Mouse (Mus musculus) mouse trophoblast stem cell (cell line): Measurements from ENCODE around the gene Gsap.
"Not testable (repeated sequence)": the region's sequence is repeated elsewhere in the genome, so short reads cannot be mapped to it uniquely, and the experiment has no call there.

Source experiments
- in situ Hi-C, 2 experiments: fragments of 300-500 bp; cut with MseI, MboI; formaldehyde crosslinking; loops; 2 replicates in 1 of 2; 3 replicates in 1 of 2; pipeline ENCODE4 v1.15.1; 2025

The Gsap gene

DNA sequence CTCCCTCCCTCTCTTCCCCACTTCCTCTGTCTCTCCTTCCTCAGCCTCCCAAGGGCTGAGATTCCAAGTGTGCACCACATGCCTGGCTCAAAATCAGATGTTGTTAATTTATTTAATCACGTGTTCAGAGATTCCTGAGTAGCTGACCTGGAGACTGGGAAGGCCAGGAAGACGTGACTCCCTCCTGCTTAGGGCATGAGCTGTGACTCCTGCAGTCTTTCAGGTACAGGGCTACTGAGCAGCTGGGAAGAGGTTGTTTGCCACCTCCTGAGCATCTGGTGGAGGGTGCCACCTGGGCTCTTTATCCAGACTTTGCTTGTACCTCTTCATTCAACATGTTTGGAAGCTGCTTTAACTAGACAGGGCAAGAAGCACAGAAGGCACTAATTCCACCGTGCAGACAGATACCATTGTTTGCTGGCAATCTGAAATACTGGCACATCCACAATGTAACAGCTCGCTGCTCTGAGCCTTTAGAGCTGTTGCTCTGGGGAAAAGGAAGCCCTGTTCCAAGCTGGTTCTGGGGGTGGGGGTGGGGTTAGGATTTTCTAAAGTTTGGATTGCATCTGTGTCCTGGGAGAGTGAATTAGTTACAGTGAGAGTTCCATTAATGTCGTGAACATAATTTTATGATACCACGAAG, 75.3 kb downstream of the Gsap start:
- in situ Hi-C loops: loop anchor here (10.0 kb wide), 2 partner anchors 163 to 323 kb away; partner anchors contain the start of genes Ccdc146 (in 1 of the 2) and Fam185a (in 1 of the 2)

DNA sequence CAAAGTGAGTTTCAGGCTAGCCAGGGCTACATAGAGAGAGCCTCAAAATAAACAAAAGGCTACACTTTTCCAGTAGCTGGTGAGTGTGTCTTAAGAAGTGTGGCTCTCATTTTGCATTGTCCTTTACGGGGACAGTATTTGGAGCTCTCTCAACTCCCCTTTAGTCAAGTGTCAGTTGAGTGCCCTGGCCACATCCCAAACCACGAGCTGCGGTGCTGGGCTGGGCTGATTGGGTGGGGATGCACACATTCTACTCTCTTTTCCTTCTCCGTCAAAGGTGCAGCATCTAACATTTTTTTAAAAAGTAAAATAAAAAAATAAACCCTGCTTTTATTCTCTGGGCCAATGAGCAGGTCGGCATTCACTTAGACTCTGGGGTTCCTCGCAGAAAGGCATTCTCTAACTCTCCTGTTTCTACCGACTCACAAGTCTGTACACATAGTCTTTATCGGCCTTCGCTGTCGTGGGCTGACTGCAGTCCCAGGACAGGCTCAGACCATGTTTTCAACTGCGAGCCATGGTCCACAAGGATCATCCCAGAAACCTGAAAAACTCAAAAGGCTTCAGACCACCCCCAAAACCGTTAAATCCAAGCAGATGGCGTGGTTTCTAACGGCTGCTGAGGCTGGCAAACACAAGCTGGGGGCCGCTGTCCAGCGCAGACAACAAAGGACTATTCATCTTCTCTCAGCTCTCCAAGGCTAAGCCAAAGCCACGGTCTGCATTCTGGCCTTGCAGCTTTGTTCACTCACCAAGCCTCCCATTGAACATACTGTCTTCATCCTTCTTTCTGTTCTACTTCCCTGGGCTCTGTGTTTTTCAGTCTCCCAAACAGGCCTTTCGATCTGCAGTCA, 77.4 kb downstream of the Gsap start:
- in situ Hi-C loops: loop anchor here (10.0 kb wide), 2 partner anchors 161 to 321 kb away; partner anchors contain the start of genes Ccdc146 (in 1 of the 2) and Fam185a (in 1 of the 2)

DNA sequence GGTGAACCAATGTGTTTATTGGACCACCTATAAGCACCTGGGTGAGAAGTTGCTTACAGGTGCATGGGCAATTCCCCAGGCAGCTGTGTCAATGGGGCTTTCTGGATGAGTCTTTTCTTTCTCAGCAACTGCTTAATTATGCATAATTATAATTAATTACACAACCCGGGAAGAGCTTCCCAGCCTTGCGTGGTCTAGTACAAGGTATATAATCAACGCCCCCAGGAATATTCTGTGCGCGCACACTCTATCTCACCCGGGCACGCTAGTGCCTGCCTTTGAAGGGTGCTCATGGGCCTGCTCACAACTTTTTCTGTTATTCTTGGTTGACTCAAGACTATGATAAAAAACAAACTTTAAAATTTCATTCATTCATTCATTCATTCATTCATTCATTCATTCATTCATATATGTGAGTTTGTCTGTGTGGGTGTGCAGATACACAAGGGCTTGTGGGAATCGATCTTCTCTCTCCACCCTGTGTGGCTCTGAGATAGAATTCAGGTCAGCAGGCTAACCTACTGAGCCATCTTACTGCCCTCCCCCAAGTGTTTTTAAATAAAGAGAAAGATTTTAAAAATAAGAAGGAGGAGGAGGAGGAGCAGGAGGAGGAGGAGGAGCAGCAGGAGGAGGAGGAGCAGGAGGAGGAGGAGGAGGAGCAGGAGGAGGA, 78.4 kb downstream of the Gsap start:
- in situ Hi-C loops: loop anchor here (10.0 kb wide), 2 partner anchors 160 to 320 kb away; partner anchors contain the start of genes Ccdc146 (in 1 of the 2) and Fam185a (in 1 of the 2)

DNA sequence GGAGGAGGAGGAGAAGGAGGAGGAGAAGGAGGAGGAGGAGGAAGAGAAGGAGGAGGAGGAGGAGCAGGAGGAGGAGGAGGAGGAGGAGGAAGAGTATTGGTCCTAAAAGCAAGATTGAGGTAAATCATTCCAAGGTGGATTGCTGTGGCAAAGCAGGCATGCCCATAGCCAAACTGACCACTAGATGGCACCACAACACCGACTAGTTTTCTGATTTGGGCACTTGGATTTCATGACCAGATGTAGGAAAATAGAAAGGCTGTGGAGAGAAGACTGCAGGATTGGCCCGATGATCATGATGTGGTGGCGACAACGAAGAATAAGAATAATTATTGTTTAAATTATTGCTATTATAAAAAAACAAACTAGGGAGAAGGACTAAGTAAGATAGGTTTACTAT, 79.0 kb downstream of the Gsap start:
- in situ Hi-C loops: loop anchor here (10.0 kb wide), 2 partner anchors 160 to 320 kb away; partner anchors contain the start of genes Ccdc146 (in 1 of the 2) and Fam185a (in 1 of the 2)

DNA sequence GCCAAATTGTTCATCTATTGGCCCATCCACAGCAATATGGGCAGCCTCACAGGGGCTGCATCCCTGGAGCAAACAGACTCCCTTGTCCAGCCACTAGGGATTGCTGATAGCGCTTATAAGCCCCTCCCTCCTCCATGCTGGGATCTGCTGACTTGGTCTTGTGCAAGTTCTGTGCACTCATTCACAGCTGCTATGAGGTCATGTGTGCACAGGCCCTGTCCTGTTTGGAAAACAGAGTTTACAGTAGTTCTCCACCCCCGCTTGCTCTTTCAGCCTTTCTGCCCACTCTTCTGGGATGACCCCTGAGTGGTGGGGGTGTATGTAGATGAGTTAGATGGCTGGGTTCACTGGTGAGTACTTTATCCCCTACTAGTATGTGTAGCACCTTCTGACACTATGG, 81.0 kb downstream of the Gsap start:
- in situ Hi-C loops: loop anchor here (10.0 kb wide), 2 partner anchors 158 to 318 kb away; partner anchors contain the start of genes Ccdc146 (in 1 of the 2) and Fam185a (in 1 of the 2)

DNA sequence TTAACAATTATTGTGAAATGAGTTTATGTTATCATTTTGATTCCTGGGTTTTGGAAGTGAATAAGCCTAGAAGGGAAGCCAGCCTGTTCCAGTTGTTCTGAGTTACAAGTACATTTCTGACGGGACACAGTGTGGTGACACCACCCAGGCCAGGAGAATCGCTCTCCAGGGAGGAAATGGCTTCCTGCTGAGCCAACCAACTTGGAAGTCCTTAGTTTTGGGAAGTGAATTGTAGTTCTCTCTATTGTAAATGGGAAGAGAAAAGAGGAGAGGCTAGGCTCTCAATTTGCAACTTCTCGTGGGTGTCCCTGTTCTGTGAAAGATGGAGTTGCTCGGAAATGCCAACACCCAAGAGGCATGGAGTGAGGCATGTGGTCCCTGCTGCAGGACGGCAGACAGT, 83.4 kb downstream of the Gsap start:
- in situ Hi-C loops: loop anchor here (10.0 kb wide), 2 partner anchors 155 to 315 kb away; partner anchors contain the start of genes Ccdc146 (in 1 of the 2) and Fam185a (in 1 of the 2)

DNA sequence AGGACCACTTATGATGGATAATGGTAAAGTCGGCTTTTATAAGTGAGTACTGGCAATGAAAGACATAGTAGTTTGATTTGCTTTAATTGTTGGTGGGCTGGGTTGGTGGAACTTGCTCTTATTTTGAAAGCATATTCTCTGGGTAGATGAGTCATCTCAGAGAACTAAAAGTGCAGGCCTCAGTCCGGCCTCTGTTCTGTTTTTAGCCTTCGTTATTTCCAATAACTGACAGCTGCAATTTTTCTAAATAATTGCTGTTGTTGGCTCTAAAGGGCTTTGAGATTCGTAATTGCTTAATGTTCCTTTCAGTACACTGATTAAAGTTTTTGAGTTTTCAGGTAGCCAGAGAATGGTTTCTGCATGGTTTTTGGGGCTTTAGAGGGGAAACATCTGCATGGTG, 84.7 kb downstream of the Gsap start:
- in situ Hi-C loops: no loop called here

DNA sequence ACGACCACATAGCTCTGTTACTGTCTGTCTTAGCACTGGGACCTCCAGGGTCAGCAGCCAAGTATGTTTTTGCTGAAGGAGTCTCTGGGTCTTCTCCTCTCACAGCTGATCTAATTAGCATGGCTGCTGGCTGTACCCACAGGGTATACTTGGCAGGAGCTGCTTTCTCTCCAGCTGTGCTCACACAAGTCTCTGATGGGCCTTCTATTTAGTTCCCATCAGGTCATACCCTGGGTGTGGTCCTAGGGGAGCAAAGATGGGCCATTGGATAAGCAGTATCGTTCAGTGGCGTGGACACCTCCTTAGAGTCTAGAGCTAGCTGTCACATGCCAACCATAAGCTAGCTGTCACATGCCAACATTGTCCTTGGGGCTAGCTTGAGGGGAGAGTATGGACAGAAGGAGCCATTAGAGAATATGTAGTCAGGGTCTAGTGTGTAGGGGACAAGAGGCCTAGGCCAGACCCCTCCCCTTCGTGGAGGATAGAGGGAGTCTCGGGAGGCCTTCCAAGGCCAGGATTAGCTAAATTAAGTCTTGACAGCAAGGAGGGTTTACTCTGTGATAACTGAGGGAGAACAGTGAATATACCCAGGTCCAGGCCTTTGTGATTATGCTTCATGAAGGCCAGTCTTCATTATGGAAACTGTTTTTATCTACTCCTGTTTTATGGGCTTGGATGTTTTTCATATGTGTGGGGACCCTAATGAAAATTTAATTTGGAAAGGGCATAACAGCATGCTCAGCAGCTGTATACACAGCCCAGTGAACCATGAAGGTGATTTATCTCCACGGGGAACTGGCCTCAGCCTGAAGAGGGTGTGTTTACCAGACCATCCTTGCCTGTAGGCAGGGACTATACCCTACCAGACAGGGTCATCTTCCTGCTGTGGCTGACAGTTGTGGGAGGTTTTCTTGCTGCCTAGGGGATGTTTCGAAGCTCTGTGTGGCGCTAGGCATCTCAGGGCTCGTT, 85.6 kb downstream of the Gsap start:
- in situ Hi-C loops: no loop called here

DNA sequence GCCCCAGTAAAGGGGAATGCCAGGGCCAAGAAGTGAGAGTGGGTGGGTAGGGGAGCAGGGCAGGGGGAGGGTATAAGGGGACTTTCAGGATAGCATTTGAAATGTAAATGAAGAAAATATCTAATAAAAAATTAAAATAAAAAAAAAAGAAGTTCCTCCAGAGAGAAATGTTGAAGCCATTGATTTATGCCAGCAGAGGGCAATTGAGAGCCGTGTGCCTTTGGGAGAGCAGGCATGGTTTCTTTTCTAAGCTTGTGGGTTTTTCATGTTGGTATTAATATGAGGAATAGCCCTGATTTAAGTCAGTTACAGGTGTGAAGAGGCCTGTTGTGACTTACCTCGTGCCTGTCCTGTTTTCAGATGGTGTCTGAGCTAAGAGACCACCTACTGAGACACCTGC, 91.6 kb downstream of the Gsap start:
- in situ Hi-C loops: not testable (repeated sequence)

DNA sequence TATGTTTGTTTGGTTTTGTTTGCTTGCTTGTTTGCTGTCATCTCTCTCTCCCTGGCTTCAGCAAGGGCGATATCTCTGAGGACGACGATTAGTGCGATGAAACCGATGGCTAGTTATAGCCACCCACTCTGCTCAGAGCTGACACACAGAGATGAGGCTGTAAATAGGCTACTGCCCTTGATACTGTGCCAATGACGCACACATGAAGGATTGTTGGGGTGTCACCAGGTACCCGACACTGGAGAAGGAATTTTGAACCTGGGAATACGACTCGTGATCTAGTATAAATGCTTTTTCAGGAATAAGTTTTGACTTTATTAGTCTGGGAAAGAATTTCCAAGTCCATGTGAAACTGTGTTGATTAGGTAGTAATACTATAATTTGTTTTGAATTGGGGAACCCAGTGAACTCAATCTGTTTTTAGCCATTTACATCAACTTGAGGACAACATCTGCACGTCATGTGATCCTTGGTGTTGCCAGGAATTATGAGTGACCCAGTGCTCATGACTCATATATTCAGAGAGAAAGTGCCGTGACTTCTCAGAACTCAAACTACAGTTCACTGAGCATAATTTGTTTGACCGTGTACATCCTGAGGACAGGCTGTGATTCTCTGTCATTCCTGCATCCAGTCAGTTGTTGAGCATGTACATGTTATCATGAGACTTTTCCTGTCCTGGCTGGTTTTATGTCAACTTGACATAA, 97.5 kb downstream of the Gsap start:
- in situ Hi-C loops: no loop called here

DNA sequence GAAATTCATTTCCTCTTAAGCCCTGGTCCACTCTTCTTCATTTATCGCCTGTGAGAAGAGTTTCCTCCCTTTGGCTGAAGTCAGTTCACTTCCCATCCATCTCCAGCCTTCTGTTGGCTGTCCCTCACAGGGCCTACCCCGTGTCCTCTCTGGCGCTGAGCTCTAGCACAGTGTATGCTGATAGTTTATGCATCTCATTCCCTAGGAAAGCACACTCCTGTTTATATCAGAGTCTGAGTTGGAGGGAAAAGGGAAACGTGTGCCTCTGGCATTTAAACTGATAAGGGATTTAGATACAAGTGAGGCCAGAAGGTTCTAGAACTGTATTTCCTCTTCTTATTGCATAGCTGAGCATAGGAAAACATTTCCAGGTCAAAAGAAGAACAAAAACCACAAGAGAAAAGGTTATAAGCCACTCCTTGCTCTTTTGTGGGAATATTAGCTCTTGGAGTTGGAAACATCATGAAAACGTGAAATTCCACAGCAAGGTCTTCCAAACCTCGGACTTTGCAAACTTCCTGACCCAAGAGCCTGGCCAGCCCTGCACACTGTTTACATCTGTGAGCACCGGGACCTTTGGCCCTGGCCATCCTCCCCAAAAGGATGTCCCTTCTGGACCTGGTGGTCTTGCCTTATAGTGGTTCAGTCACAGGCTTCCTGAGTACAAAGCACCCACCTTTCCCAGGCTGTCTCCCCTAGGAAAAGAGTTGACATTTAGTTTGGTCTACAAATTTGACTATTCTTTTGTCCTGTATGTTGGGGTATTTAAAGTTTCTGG, 102.8 kb downstream of the Gsap start:
- in situ Hi-C loops: no loop called here

DNA sequence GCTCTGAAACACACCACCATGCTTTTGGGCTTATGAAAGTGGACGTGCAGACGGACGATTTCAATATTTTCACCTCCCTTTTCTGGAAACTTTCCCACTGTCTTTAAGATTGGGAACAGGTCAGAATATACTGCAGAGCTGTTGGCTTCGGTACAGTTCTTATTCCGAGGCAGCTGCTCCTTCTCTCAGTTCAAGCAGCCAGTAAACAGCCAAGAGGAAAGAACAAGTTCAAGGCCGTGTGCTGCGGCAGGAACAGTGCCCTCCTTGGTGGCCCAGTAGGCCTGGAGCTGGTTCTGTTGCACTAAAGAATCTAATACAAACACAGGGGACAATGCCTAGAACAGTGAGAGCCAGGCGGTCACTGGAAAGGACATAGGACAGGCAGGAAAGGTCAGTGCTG, 104.5 kb downstream of the Gsap start:
- in situ Hi-C loops: no loop called here

DNA sequence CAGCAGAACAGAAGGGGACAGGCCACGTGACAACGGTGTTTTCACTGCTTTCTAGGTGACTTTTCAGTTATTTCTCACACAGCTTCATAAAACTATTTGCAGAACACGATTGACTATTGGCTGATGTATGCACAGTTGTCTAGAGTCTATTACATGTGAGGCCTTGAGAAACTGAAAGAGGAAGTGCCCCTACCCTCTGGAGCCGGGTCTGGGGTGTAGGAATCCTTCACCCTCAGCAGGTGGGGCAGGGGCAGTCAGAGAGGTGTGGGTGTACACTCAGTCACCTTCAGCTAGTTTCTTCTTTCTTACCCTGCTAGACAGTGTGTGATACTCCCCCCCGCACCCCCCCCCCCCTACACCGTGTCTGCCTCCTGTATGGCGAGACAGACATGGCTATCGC, 109.6 kb downstream of the Gsap start:
- in situ Hi-C loops: no loop called here

DNA sequence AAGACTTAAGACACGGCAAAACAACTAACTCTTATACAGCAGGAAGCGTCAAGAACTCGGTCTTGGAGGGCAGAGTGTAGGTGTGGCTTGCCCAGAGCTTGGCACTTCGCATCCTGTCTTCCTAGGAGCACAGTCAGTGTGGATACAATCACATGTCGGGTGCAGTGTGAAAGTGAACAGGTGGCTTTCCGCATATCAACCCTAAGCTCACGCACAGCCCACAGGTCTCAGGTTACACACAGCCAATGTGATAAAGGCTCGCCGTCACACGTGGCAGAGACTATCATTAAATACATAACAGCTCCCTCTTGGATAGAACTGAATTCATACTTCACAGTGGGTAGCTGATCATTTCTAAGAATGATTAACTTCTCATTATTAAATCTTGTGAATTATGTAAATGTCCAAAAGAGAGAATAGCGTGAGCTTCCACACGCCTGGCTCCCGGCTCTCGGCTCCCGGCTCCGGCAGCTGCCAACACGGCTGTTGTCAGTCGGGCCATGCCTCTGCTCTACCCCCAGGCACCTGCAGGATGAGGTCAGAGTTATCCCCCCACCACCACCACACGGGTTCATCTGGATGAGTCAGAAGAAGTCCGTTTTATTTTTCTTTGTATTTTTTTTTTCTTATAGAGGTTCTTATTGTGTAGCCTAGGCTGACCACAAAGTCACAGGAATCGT, 113.2 kb downstream of the Gsap start:
- in situ Hi-C loops: no loop called here

DNA sequence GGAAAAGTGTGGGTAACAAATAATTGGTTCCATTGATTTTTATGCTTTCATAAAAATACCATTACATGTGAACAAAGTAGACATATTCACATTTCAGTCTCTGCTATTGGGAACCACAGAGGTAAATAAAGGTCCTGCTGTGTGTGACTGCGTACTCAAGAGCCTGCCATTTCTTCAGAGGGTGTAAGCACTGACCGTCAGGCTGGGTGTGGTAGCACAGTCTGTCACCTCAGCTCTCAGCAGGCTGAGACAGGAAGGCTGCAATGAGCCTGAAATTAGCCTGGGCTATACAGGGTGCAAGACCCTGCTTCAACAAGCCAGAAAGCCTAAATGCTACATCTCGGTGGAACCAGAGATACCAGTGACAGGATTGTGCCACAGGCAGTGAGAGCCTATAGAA, 114.0 kb downstream of the Gsap start:
- in situ Hi-C loops: no loop called here

DNA sequence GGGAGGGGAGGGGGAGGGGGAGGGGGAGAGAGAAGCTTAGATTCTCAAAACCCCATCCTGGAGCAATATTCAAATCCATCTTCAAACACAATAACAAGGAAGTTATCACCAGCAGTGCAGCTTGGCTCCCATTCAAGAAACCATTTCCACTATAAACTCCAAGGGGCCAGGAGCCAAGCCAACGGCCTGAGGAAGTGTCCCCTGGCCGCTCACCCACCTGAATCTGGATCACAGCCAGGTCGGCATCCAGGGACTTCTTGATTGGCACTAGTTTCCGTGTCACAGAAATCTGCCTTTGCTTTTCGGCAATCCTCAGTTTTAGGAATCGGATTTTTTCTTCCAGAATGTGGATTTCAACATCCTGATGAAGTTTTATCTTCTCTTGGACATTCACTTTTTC, 115.0 kb downstream of the Gsap start:
- in situ Hi-C loops: no loop called here

DNA sequence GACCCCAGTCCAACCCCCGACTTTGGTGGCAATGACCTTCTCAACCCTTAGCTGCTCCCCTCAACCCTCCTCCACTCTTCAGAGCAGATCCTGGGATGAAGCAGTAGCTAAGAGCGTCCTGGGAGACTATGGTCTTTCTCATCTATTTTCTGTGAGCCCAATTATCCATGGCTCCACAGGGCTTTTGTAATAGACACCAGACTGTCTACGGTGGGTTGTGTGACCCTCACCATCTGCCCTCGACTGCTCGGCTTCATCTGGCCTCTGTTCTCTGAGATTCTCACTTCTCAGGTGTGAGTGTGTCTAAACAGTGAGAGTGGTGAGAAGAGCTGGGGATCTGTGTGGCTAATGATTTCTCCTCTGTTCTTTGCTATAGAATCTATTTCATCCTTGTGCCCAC, 121.1 kb downstream of the Gsap start:
- in situ Hi-C loops: no loop called here

DNA sequence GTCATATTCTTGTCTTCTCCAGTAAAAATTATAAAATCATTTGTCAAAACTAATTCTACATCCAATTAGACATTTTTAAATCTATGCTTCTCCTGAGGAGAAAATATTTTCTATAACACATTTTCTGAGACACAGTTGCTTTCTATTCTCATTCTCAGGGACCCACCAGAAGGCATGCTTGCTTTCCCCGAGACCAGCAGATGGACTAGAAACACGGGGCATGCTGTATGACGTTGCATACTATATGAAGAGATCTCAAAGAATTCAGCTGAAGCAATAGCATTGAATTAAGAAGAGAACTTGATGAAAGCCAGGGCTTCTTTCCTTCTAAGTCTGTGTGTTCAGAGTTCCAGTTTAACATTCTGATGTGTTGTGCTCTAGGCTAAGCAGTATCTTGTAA, 128.6 kb downstream of the Gsap start:
- in situ Hi-C loops: no loop called here

DNA sequence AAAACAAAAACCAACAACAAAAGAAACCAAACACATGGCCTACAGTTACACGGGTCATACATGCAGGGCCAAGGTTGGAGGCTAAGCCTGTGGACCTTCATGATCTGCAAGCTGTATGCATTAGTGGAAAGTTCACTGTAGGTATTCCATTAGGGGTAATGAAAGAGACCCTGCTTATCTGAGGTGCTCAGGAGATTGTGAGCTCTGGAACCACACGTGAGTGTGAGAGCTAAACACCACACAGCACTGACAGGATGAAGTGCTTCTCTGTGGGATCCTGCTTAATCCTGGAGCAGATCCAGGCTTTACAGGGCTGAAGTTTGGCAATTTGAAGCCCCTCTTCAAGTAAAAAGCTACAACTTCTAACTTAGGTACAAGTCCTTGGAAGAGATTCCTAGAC, 134.1 kb downstream of the Gsap start:
- in situ Hi-C loops: no loop called here
